Mouse (Mus musculus): ENCODE data around the gene Rab43.

Rab43 gene

GRCm38 (mm10) chr6:87808521-87808920 is 3.4 kb downstream of the Rab43 start:
- no peak for DNase-seq

DNA sequence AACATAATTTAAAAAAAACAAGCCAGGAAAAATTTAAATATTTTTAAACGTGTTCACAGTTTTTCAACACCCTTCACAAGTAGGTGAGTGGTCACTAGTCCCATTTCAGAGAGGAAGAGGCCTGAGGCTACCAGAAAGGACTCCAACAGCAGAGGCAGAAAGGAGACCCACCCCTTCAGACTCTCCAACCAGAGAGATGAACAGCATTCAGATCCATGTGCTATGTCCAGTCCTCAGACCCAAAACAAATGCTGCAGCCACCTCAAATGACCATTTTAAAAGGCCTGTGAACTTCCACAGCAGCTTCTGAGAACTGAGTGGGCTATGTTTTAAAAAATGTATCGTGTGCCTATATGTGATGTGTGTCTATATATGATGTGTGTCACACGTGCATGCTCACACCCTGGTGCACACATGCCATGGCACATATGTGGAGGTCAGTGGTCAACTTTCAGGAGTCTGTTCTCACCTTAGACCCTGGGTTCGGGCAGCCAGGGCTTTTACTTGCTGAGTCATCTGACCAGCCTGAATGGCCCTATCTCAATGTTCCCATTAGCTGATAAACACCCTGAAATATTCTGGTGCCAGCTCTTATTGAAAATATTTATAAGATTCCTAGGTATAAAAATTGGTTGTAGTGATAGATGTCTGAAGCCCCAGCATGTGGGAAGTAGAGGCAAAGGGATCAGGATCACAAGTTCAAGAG is 4.1 kb downstream of the Rab43 start:
- DNase-seq: no peak

GRCm38 (mm10) chr6:87806857-87807256 is 5.1 kb downstream of the Rab43 start:
- DNase-seq: no peak

DNA sequence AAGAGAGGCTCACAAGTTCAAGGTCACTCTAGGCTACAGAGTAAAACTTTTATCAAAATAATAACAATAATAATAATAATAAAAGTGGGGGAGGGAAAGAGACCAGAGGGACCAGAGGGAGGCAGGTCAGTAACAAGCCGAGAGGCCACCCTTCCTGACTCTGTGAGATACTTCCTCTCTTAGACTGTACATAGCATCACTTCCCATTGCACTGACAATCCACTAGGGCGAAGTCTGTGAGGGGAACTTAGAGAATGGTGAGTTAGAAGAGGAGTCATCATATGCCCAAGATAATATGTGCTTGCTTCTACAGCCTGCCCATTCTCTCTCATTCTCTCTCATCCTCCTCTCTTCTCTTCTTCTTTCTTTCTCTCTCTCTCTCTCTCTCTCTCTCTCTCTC is 5.9 kb downstream of the Rab43 start:
- no peak for DNase-seq

- DNase-seq: no peak
These were observed 6.5 kb downstream of the Rab43 start for GRCm38 (mm10) chr6:87805448-87805847.

- DNase-seq: no peak
These were observed 7.1 kb downstream of the Rab43 start for GRCm38 (mm10) chr6:87804886-87805285.

GRCm38 (mm10) chr6:87804036-87804435 is 7.9 kb downstream of the Rab43 start:
- no peak for DNase-seq

- DNase-seq: no peak
These were observed 9.5 kb downstream of the Rab43 start for GRCm38 (mm10) chr6:87802462-87802861.

GRCm38 (mm10) chr6:87799576-87799975 is 12.4 kb downstream of the Rab43 start:
- no peak for DNase-seq

- DNase-seq: no peak
These were observed 14.6 kb downstream of the Rab43 start for GRCm38 (mm10) chr6:87797321-87797720.

- no peak for DNase-seq
These were observed 15.6 kb downstream of the Rab43 start for GRCm38 (mm10) chr6:87796251-87796880.

- DNase-seq: no peak
These were observed 16.4 kb downstream of the Rab43 start for GRCm38 (mm10) chr6:87795385-87796150.

DNA sequence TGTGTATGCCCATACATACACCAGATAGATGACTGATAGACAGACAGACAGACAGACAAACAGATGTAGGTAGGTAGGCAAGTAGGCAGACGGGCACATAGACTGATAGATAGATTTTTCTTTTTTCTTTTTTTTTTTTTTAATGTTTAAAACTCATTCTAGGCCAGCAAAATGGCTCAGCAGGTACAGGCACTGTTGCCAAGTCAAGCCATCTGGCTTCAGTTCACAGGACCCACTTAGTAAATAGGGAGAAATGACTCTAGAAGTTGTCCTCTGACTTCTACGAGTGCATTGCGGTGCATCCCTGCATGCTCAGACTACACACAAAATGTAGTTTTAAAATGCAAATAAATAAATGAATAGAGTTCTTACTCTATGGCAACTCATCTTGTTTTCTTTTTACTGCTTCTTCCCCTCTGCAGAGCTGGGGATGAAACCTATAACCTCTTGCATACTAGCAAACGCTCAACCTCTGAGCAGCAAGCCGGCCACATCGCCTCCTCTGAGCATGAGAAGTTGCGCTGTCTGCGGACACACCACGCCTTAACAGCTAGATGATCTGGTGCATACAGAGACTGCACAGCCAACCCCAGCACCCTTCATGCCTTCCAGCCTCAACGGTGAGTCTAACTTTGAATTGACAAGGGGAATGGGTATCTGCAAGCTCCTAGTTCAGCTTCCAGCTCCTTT is 18.0 kb downstream of the Rab43 start:
- DNase-seq: no peak

GRCm38 (mm10) chr6:87791826-87792225 is 20.1 kb downstream of the Rab43 start:
- DNase-seq: no peak

DNA sequence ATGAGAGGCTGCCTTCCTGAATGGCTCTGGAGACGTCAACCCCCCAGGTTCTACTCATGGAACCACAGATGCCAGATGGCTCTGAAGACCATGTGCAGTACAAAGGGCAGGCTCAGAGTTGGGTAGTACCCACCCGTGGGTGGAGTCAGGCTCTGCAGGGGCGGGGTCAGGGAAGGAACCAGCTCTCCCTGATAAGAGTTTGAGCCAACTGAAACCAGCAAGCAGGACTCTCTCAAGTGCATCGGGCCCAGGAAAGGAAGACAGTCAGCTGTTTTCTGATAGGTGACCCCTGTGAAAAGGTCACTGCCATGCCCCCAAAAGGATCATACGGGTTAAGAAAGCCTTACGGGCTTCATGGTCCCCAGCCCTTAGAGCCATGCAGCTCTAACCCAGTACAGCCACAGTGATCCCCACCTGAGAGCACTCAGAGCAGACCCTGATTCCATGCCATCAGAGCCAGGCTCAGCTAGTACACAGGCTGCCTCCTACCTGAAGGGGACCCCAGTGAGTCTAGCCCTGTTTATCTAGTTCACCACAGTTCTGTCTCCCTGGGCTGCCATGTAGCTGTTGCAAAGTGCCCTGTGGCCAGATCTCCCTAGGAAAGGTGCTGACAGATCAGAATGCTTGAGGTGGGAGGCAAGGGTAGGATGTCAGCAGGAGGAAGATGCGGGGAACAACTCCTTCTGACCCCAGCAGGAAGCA is 21.0 kb downstream of the Rab43 start:
- no peak for DNase-seq

DNA sequence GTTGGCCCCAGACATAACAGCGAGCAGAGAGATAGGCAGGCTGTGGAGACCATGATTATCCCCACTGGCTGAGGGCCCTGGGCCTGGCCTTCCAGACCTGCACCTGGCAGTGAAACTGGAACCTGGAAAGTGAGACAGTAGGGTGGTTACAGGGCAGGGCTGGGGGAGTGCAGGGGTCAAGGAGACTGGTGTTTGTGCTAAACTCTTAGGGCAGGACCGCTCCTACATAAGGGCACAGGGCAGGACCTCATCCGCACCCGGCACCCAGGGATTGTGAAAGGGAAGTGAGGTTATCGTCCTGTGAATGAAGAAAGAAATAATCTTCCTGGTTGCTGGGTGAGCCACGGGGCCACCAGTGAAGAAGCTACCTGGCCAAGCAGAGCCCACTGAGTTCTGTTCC is 22.2 kb downstream of the Rab43 start:
- no peak for DNase-seq

DNA sequence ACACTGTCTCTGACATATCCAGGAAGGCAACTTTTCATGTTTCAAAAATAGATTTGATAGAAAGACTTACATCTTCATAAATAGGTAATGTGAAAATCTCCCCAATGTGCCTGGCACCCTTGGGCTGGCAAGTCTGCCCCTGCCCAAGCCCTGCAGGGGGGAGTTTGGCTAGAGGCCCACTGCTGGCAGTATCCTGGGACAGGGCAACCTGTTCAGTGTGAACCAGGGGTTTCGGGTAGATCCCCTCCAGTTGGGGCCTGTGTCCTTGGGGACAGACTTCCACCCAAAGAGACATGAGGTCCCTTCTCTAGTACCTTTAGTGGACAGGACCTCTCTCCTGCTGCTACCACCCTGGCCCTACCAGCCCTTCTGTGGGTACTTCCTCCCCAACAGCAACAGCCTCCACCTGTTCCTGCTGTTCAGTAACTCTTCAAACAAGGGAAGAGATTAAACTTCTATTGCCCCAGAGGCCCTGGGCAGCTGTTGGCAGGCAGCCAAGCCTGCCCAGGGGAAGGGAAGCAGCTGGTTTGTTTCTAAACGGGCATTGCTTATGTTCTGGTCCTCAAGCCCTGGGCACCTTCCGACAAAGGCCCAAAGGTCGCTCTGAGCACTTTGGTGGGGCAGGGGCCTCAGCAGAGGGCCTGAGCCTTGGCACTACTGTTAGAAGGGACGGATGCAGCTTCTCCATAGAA is 22.9 kb downstream of the Rab43 start:
- no peak for DNase-seq

DNA sequence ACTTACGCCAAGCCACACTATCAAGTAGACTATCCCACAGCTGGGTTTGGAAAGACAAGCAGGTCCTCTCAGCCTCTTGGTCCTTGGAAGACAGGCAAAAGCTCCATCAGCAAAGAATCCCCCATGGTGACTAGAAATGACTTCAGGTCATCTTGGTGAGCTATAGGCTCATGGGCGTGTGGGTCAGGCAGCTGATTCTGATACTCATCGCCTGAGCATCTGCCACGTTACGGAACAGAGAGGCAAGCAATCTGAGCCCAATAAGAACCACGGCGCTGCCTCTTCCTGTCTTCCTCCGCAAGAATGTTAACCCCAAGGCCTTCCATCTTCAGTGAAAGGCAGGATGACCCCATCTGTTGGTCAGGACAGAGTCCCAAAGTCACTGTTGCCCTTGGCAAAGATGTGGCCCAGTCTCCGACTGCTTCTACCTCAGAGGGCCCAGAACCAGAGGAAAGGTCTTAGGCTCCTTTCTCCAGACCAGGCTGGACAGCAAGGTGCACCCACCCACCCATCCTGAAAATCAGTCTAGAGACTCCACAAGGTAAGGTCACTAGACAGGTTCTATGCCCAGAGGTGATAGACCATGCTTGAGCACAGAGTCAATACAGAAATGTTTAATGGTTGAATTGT is 23.6 kb downstream of the Rab43 start:
- no peak for DNase-seq

DNA sequence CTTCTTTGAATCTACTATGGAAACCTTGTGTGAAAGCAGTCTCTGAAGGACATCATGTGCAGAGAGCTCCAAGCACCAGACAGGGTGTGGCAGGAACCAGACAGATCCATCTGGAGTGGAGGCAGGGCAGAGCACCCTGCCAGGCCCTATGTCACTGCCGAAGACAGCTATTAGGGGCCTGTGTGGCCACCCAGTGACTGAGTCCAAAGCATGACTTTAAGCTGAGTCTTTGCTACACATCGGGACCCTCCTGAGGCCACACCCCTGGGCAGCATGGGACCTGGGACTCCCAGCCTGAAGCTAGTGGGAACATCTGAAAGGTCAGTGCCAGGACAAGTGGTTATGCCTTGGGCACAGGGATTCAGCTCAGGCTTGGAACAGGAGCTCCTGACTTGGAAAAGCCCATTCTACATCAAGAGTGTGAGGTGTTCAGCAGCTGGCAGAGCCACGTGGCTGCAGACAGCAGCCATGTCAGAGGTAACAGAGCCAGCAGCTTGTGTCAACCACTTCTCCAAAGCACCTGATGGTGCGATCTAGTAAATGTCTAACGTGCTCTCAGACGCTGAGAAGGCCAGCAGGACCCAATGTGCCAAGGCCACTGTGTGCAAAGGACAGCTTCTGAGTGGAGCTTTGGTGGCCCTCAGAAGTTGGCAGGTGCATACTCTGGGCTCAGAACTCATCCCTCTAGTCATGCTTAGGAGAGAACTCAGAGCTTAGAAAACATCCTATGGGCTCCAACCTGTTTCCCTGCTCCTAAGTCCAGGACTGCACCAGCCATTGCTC is 24.7 kb downstream of the Rab43 start:
- DNase-seq: no peak

GRCm38 (mm10) chr6:87786621-87787020 is 25.3 kb downstream of the Rab43 start:
- DNase-seq: no peak

GRCm38 (mm10) chr6:87784033-87784432 is 27.9 kb downstream of the Rab43 start:
- DNase-seq: no peak

All from embryo, embryonic 11 days (tissue).